Mouse (Mus musculus) forebrain, embryonic 15.5 days (tissue): ENCODE results near the gene Slc22a20. TPM values are rescaled to one million over a fixed set of nuclear protein-coding genes. Genes with fewer than 3 reads are reported as not detected.

Experiments used
- ATAC-seq: fragments of 200-750 bp; cut with Nextera tagmentation; replicated peaks from 2 replicates; pipeline ENCODE4 v1.8.0; 2017; ENCODE audit warnings: mild to moderate bottlenecking, moderate TSS enrichment, moderate library complexity
- H3K27ac ChIP-seq: fragments of 300-500 bp; sonication (generic); replicated peaks from 2 replicates; pipeline ENCODE4 v1.5.1; 2015; ENCODE audit warnings: mild to moderate bottlenecking, inconsistent platforms
- H3K27me3 ChIP-seq: fragments of 300-500 bp; sonication (generic); 2 replicates; pipeline ENCODE4 v1.6.1; 2015; ENCODE audit warnings: inconsistent platforms
- H3K36me3 ChIP-seq: fragments of 300-500 bp; sonication (generic); 2 replicates; pipeline ENCODE4 v1.6.1; 2015; ENCODE audit warnings: mild to moderate bottlenecking, inconsistent platforms
- H3K4me1 ChIP-seq: fragments of 300-500 bp; sonication (generic); 2 replicates; pipeline ENCODE4 v1.6.1; 2015; ENCODE audit warnings: inconsistent platforms
- H3K4me2 ChIP-seq: fragments of 300-500 bp; sonication (generic); replicated peaks from 2 replicates; pipeline ENCODE4 v1.6.1; 2015; ENCODE audit warnings: mild to moderate bottlenecking, inconsistent platforms
- H3K4me3 ChIP-seq: fragments of 300-500 bp; sonication (generic); 2 replicates; pipeline ENCODE4 v1.5.1; 2015; ENCODE audit warnings: mild to moderate bottlenecking, inconsistent platforms
- H3K9ac ChIP-seq: fragments of 300-500 bp; sonication (generic); replicated peaks from 2 replicates; pipeline ENCODE4 v1.6.1; 2015; ENCODE audit warnings: mild to moderate bottlenecking, inconsistent platforms
- H3K9me3 ChIP-seq: fragments of 300-500 bp; sonication (generic); 2 replicates; pipeline ENCODE4 v1.6.1; 2016; ENCODE audit warnings: inconsistent platforms
- WGBS: fragments of 180-500 bp; shearing (Covaris S2); methylation state at CpG from one replicate; pipeline ENCODE4 v1.1.7; 2015; ENCODE audit warnings: mixed read lengths; 5-methylcytosine and 5-hydroxymethylcytosine counted together
- polyA plus RNA-seq: library from polyadenylated mRNA; unstranded; fragments of >200 nt; fragmentation: Nextera tagmentation; extraction: Ambion mirVana; gene quantifications from 2 replicates; pipeline ENCODE4 v1.2.1, GENCODE M21; 2015

Slc22a20 gene
- polyA plus RNA-seq, 1 experiment from 2014 or later = not detected

DNA sequence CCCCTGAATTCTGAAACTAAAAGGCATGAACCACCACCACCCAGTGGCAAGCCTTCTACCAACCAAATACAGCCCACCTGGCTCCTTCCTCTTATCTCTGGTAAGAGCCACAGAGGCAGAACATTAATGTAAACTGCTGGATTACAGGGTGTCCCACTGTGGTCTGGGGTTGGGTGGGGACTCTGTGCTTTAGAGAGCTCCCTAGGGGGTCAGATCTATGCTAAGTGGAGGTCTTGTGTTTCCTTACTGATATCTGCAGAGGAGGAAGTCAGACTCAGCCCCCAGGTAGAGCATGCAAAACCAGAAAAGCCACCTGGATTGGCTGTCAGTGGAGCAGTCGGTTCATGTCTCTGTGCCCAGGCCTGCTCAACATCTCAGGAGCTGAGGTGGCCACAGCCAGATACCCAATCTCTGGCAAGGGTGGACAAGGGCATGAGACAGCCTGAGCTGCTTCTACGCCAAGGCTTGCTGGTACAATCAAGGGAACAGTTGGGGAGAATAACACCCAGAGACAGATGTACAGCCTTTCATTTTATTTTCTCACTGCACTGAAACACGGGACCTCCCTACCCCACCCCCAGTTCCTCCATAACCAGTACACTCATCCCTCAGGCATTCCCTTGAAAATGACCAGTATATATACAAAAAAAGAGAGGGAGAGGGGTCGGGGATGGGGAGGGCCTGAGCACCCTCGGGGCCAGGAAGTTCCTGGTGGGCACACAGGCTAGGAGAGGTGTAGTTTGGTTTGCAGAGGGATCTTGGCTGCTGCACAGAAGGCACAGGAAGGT is 2.3 kb upstream of the Slc22a20 start:
- Histone ChIP-seq H3K27ac (no peak overlapping the region), H3K9ac (no peak overlapping the region), H3K36me3 (no peaks in the 10 kb centered on the region)

DNA sequence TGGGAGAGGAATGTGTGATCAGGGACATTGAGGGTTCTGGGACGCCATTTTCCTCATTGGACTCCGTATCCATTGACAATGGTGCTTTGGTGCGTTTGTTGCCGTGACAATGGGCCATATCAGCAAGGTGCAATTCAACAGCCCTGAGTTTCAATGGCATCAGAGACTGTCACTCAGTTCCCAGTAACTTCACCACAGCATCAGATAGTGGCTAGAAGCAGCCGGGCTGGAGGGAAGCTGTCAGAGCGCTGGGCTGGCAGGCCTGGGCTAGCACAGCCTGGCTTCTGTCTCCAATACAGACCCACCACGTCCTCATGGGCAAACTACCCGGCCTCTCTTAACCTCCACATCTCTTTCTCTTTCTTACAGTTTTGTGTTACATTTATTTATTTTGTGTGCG is 5.5 kb downstream of the Slc22a20 start:
- Histone ChIP-seq H3K9me3 (no peaks in the 10 kb centered on the region), H3K9ac (no peak overlapping the region), H3K4me3 (no peak overlapping the region), H3K4me2 (no peak overlapping the region), H3K36me3 (no peaks in the 10 kb centered on the region), H3K27me3 (no peaks in the 10 kb centered on the region), H3K4me1 (peaks cover 4% of the 10 kb centered on the region; the same call in 1 of the 2 replicates), H3K27ac (no peak overlapping the region)
- 85% methylated on average over 9 of the region's 9 CpGs for WGBS
- no peak for ATAC-seq

More for the DNA sequence above, 2.3 kb upstream of the Slc22a20 start:
- WGBS = 78% methylated on average over 5 of the region's 5 CpGs
- H3K4me1 ChIP-seq = peaks cover 9% of the 10 kb centered on the region
- no peak for ATAC-seq
- no peak overlapping the region for H3K4me2 ChIP-seq
- H3K4me3 ChIP-seq = no peak overlapping the region
- H3K27me3 ChIP-seq = no peaks in the 10 kb centered on the region
- H3K9me3 ChIP-seq = no peaks in the 10 kb centered on the region

DNA sequence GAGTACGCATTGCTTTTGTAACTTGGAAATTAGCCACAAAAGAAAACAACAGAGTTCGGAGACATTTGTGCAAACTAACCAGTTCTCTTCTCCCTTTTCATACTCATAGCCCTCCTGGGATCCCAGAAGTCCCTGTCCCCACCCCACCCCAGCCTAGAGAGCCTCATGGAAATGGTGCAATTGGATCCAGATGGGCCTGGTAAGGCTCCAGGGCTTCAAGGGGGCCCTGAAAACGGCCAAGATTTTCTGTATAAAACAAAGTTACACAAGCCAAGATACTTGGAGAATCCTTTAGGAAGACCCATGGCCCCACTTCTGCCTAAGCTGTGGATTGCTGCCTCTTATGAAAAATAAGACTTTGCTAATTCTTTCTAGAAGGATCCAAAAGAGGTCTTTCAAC is 8.2 kb downstream of the Slc22a20 start:
- Histone ChIP-seq H3K36me3 (no peaks in the 10 kb centered on the region), H3K4me2 (no peak overlapping the region), H3K4me3 (no peak overlapping the region), H3K9ac (no peak overlapping the region), H3K4me1 (peaks cover 8% of the 10 kb centered on the region; the same call in 1 of the 2 replicates), H3K27me3 (no peaks in the 10 kb centered on the region), H3K27ac (no peak overlapping the region), H3K9me3 (no peaks in the 10 kb centered on the region)
- WGBS = 70% methylated on average over 3 of the region's 3 CpGs
- ATAC-seq = no peak

DNA sequence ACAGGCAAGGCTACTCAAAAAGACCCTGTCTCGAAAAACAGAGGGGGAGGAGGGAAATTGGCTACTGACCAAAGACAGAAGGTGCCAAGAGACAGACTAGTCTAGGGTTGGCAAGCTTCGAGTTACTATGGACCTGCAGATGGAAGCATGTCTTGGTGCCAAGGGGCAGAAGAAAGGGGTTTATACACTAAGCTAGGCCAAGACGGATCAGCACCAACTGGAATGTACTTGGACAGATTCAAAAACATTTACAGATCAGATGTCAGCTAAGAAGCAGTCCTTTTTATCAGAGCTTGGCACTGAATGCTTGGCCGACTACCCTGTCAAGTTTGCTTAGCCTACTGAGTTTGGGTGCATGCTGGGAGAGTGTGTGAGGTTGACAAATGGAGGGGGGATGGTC is 10.3 kb downstream of the Slc22a20 start:
- Histone ChIP-seq H3K27me3 (no peaks in the 10 kb centered on the region), H3K9me3 (no peaks in the 10 kb centered on the region), H3K4me2 (no peak overlapping the region), H3K36me3 (no peaks in the 10 kb centered on the region), H3K9ac (no peak overlapping the region), H3K4me1 (peaks cover 8% of the 10 kb centered on the region; the same call in 1 of the 2 replicates), H3K4me3 (no peak overlapping the region), H3K27ac (peak overlapping the region; percentile 77)
- 53% methylated on average over 4 of the region's 4 CpGs for WGBS
- peak; percentile 96 for ATAC-seq

DNA sequence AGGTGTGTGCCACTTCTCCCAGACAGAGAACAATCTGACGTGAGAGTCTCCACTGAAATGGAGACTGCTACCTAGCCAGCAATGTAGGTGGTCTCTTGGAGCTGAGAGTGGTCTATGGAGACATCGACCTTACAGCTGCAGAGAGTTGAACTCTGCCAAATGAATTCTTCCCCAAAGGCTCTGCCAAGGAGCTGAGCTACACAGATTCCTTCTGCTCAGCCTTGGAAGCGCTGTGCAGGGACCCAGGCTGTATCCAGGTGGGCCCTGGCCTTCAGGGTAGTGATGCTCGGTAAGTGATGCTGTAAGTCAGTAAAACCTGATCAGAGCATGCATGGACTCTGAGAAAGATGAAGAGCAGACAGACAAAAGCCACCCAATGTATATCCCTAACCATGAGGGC is 10.8 kb downstream of the Slc22a20 start:
- Histone ChIP-seq H3K4me3 (no peak overlapping the region), H3K4me1 (peaks cover 8% of the 10 kb centered on the region; the same call in 1 of the 2 replicates)
- peak; percentile 71 for ATAC-seq

DNA sequence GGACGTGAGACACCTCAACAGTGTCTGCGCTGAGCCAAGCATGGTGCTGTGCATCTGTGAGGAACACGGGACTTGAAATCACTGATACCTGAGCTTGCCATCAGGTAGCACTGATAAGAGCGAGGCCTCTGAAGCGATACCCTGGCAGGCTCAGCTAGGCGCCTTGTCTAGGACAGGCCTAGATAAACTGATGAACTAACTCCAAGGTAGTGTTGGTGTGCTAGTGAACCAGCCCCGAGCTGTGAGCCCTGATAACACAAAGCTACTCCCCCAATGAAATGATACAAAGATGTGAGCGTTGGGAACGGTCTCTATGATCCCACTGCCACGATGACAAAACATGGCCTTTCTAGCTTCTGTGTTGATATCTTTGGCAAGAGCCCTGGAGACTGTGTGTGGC is 18.3 kb downstream of the Slc22a20 start:
- no peak overlapping the region for H3K9ac ChIP-seq

More for the DNA sequence above, 10.8 kb downstream of the Slc22a20 start:
- Histone ChIP-seq H3K27ac (peak overlapping the region; percentile 77), H3K9ac (no peak overlapping the region), H3K36me3 (no peaks in the 10 kb centered on the region), H3K27me3 (no peaks in the 10 kb centered on the region), H3K4me2 (no peak overlapping the region), H3K9me3 (no peaks in the 10 kb centered on the region)
- 56% methylated on average over 4 of the region's 4 CpGs for WGBS

DNA sequence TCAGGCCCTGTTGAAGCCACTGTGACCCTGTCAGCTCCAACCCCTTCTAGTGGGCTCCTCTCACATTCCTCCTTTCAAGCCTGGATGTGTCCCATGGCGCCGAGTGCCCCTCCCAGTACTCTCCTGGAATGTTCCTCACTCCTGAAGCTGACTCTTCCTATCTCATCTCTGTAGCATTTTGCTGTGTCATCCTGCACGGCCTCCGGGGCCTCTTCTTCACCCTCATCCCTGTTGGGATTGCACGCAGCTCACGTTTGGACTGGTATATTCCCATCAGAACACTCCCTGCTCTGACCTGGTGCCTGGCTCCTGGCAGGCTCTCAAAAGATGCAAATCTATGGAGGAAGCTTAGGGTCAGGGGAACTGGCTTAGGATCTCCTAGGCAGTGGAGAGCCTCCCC is 19.2 kb downstream of the Slc22a20 start:
- no peak overlapping the region for H3K9ac ChIP-seq
- H3K9me3 ChIP-seq = no peaks in the 10 kb centered on the region

More for the DNA sequence above, 18.3 kb downstream of the Slc22a20 start:
- 87% methylated on average over 10 of the region's 10 CpGs for WGBS
- peaks cover 20% of the 10 kb centered on the region for H3K4me1 ChIP-seq
- no peak overlapping the region for H3K4me2 ChIP-seq
- no peaks in the 10 kb centered on the region for H3K27me3 ChIP-seq
- no peaks in the 10 kb centered on the region for H3K36me3 ChIP-seq
- ATAC-seq = no peak
- no peak overlapping the region for H3K27ac ChIP-seq
- H3K4me3 ChIP-seq = no peak overlapping the region
- H3K9me3 ChIP-seq = no peaks in the 10 kb centered on the region

DNA sequence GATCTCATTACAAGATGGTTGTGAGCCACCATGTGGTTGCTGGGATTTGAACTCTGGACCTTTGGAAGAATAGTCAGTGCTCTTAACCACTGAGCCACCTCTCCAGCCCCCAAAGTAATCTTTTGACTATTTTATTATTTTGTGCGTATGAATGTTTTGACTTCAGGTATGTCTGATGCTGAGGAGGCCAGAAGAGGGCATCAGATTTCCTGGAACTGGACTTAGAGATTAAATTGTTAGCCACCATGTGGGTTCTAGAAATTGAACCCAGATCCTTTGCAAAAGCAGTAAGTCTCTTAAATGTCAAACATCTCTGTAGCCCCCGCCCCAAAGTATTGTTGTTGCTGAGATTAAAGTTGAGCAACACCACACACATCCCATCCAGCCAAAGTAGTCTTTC is 20.0 kb downstream of the Slc22a20 start:
- WGBS = 94% methylated on average over 2 of the region's 2 CpGs
- Histone ChIP-seq H3K27ac (no peak overlapping the region), H3K9me3 (no peaks in the 10 kb centered on the region), H3K36me3 (no peaks in the 10 kb centered on the region), H3K27me3 (no peaks in the 10 kb centered on the region), H3K4me2 (no peak overlapping the region), H3K9ac (no peak overlapping the region), H3K4me1 (peaks cover 25% of the 10 kb centered on the region), H3K4me3 (no peak overlapping the region)
- no peak for ATAC-seq

More for the DNA sequence above, 19.2 kb downstream of the Slc22a20 start:
- peaks cover 25% of the 10 kb centered on the region for H3K4me1 ChIP-seq
- H3K4me2 ChIP-seq = no peak overlapping the region
- H3K36me3 ChIP-seq = no peaks in the 10 kb centered on the region
- no peak overlapping the region for H3K4me3 ChIP-seq
- WGBS = 78% methylated on average over 6 of the region's 6 CpGs
- ATAC-seq = no peak
- H3K27ac ChIP-seq = no peak overlapping the region
- H3K27me3 ChIP-seq = no peaks in the 10 kb centered on the region

DNA sequence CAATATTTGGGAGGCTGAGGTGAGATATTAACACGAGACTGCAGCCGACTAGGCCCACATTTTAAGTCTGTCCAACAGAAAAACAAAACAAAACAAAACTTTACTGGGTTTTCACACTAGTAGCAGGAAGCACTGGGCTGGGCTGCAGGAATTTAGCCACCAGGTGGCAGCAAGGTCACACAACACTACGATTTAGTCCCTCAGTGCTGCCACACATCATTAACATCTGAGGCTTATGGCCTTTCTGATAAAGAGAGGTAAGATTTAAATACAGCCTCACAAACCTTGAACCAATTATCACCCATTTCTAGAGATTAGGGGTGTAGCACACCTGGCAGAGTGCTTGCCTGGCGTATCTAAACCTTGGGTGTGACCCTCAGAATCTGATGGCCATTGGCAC is 20.7 kb downstream of the Slc22a20 start:
- Histone ChIP-seq H3K27me3 (no peaks in the 10 kb centered on the region), H3K27ac (no peak overlapping the region), H3K4me3 (no peak overlapping the region), H3K9ac (no peak overlapping the region), H3K4me2 (no peak overlapping the region), H3K4me1 (peaks cover 25% of the 10 kb centered on the region), H3K36me3 (no peaks in the 10 kb centered on the region), H3K9me3 (no peaks in the 10 kb centered on the region)
- WGBS = 4% methylated on average over 4 of the region's 4 CpGs
- no peak; the same call in 1 of the 2 replicates for ATAC-seq

DNA sequence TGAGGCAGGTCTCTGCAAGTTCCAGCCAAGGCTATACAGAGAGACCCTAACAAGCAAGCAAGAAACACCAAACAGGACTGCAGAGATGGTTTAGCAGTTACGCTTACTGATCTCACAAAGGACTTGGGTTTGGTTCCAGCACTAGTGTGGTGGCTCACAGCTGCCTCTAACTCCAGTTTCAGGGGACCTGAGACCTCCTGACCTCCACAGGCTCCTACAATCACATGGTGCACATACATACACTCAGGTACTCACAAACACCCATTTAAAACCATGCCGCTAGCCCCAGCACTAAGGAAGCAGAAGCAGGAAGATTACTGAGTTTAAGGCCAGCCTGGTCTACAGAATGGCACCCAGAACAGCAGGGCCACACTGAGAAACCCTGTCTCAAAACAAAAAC is 21.1 kb downstream of the Slc22a20 start:
- Histone ChIP-seq H3K36me3 (no peaks in the 10 kb centered on the region), H3K9me3 (no peaks in the 10 kb centered on the region), H3K9ac (peak overlapping the region; percentile 69; the same call in 1 of the 2 replicates), H3K4me2 (peak overlapping the region; percentile 92), H3K27me3 (no peaks in the 10 kb centered on the region), H3K4me3 (peak overlapping the region; percentile 60), H3K4me1 (peaks cover 25% of the 10 kb centered on the region), H3K27ac (no peak overlapping the region)
- ATAC-seq = no peak
- WGBS = 90% methylated on average over 2 of the region's 2 CpGs

DNA sequence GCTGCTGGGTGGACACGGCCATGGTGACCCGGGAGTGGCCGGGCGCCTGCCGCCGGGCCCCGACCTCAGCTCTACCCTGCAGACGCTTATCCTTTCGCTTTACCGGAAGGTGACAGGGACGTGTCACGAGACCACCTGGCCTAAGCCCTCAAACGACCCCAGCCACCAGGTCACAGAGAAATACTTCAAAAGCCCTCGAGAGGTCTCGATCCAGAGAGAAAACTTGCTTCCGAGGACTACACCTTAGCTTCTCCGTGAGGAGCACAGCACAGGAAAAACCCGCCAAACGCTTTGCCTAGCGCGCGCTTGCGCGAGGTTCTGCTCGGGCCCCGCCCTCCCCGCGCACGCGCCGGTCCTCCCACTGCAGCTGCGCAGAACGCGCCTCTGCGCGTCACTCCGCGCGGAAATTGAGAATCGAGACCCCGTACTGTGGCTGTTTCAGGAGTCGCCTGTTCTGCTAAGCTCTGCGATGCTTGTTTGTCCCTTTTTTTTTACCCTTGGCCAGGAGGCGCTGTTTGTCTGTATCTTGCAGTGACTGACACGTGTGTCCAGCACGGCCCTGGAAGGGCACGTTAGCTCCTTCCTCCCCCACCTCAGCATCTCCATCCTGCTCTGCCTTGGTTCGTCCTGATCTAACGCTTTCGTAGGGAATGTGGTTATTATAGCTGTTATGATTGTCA is 21.9 kb downstream of the Slc22a20 start, which contains the start of gene Pola2:
Gene Pola2, minus strand, starts transcription at position 320 of the 680 bp plus-strand sequence.
- Histone ChIP-seq H3K9me3 (no peaks in the 10 kb centered on the region), H3K4me2 (peak within 1 kb of the TSS; percentile 92), H3K4me3 (peak within 1 kb of the TSS; percentile 60), H3K27me3 (no peaks in the 10 kb centered on the region), H3K27ac (peak within 1 kb of the TSS; percentile 72), H3K36me3 (0 out of 2 replicates have a peak, but pooled peaks cover 3% of the 10 kb centered on the region), H3K4me1 (peaks cover 25% of the 10 kb centered on the region), H3K9ac (peak within 1 kb of the TSS; percentile 69)
- peak; percentile 89 for ATAC-seq
- under 1% methylated on average over 50 of the region's 50 CpGs for WGBS

DNA sequence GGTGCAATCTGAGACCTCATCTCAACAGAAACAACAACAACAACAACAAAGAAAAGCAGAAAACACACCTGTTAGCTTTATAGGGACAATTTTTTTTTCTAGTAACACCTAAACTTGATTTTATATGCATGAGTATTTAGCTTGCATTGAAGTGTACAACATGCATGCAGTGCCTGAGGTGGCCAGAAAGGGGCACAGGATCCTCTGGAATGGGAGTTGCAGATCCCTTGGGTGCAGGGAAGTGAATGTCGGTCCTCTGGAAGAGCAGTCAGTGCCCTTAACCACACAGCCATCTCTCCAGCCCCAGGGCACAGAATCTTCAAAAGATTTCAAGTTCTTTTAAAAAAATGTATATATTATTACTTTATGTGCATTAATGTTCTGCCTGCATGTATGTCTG is 23.3 kb downstream of the Slc22a20 start:
- 26% methylated on average over 1 of the region's 1 CpGs for WGBS
- H3K9me3 ChIP-seq = no peaks in the 10 kb centered on the region
- H3K4me3 ChIP-seq = peak overlapping the region; percentile 60
- no peak for ATAC-seq
- no peaks in the 10 kb centered on the region for H3K27me3 ChIP-seq
- H3K36me3 ChIP-seq = 0 out of 2 replicates have a peak, but pooled peaks cover 12% of the 10 kb centered on the region
- H3K27ac ChIP-seq = no peak overlapping the region
- peaks cover 25% of the 10 kb centered on the region for H3K4me1 ChIP-seq
- H3K4me2 ChIP-seq = peak overlapping the region; percentile 92
- 0 out of 2 replicates have a peak overlapping the region, but pooled peaks have one; percentile 69 for H3K9ac ChIP-seq
